Mouse (Mus musculus): ENCODE measurements at regions not wholly inside any gene's neighbourhood (a gene's known extent, or its start where the extent isn't known, plus 50 kb on each side); places are given as distances from the start of the nearest gene placed in this dataset.

GRCm38 (mm10) chr12:15552210-15552609 is 264.5 kb downstream of the Trib2 start:
- no peak overlapping the region for H3K4me2 ChIP-seq
- H3K36me3 ChIP-seq (replicated peaks) = no peaks in the 10 kb centered on the region
- no peaks in the 10 kb centered on the region for H3K27me3 ChIP-seq (replicated peaks)
- no peak for ATAC-seq (replicated peaks)
- H3K9me3 ChIP-seq = no peaks in the 10 kb centered on the region
- H3K4me3 ChIP-seq = no peak overlapping the region
- 79% methylated on average over 2 of the region's 2 CpGs for WGBS
- no peaks in the 10 kb centered on the region for H3K4me1 ChIP-seq
- H3K27ac ChIP-seq = no peak overlapping the region
- H3K9ac ChIP-seq = no peak overlapping the region

GRCm38 (mm10) chr12:15551281-15551900 is 265.3 kb downstream of the Trib2 start:
- no peak overlapping the region for H3K4me3 ChIP-seq
- H3K9me3 ChIP-seq = no peaks in the 10 kb centered on the region
- no peak for ATAC-seq (replicated peaks)
- no peak overlapping the region for H3K4me2 ChIP-seq
- H3K27ac ChIP-seq = no peak overlapping the region
- H3K36me3 ChIP-seq (replicated peaks) = no peaks in the 10 kb centered on the region
- H3K27me3 ChIP-seq (replicated peaks) = no peaks in the 10 kb centered on the region
- 80% methylated on average over 4 of the region's 4 CpGs for WGBS
- no peaks in the 10 kb centered on the region for H3K4me1 ChIP-seq
- no peak overlapping the region for H3K9ac ChIP-seq

- Histone ChIP-seq H3K27me3 (replicated peaks) (no peaks in the 10 kb centered on the region), H3K4me3 (no peak overlapping the region), H3K27ac (no peak overlapping the region), H3K4me1 (no peaks in the 10 kb centered on the region), H3K4me2 (no peak overlapping the region), H3K9ac (no peak overlapping the region), H3K9me3 (no peaks in the 10 kb centered on the region), H3K36me3 (replicated peaks) (no peaks in the 10 kb centered on the region)
- WGBS = 76% methylated on average over 1 of the region's 1 CpGs
- ATAC-seq (replicated peaks) = no peak
Measured at GRCm38 (mm10) chr12:15544351-15544750, 272.4 kb downstream of the Trib2 start.

GRCm38 (mm10) chr12:15542486-15542885 is 274.2 kb downstream of the Trib2 start:
- no peaks in the 10 kb centered on the region for H3K9me3 ChIP-seq

GRCm38 (mm10) chr12:15536852-15537368 is 279.8 kb downstream of the Trib2 start:
- H3K27me3 ChIP-seq (replicated peaks) = no peaks in the 10 kb centered on the region
- no peaks in the 10 kb centered on the region for H3K4me1 ChIP-seq
- 60% methylated on average over 8 of the region's 8 CpGs for WGBS
- H3K9ac ChIP-seq = no peak overlapping the region
- ATAC-seq (replicated peaks) = peak; percentile 29; the same call in 1 of the 2 replicates
- H3K9me3 ChIP-seq = no peaks in the 10 kb centered on the region
- no peaks in the 10 kb centered on the region for H3K36me3 ChIP-seq (replicated peaks)
- no peak overlapping the region for H3K4me3 ChIP-seq
- no peak overlapping the region for H3K4me2 ChIP-seq
- no peak overlapping the region for H3K27ac ChIP-seq

More at GRCm38 (mm10) chr12:15542486-15542885, 274.2 kb downstream of the Trib2 start:
- Histone ChIP-seq H3K4me2 (no peak overlapping the region), H3K27me3 (replicated peaks) (no peaks in the 10 kb centered on the region), H3K4me1 (no peaks in the 10 kb centered on the region), H3K4me3 (no peak overlapping the region), H3K27ac (no peak overlapping the region), H3K36me3 (replicated peaks) (no peaks in the 10 kb centered on the region), H3K9ac (no peak overlapping the region)
- no peak for ATAC-seq (replicated peaks)
- 73% methylated on average over 2 of the region's 2 CpGs for WGBS

- 0 out of 2 replicates have a peak, but pooled peaks have one; percentile 21 for ATAC-seq (replicated peaks)
- no peaks in the 10 kb centered on the region for H3K27me3 ChIP-seq (replicated peaks)
- H3K27ac ChIP-seq = no peak overlapping the region
- H3K4me1 ChIP-seq = no peaks in the 10 kb centered on the region
- no peaks in the 10 kb centered on the region for H3K9me3 ChIP-seq
- H3K4me3 ChIP-seq = no peak overlapping the region
- no peak overlapping the region for H3K9ac ChIP-seq
- H3K36me3 ChIP-seq (replicated peaks) = no peaks in the 10 kb centered on the region
- H3K4me2 ChIP-seq = no peak overlapping the region
- 86% methylated on average over 5 of the region's 5 CpGs for WGBS
Measured at GRCm38 (mm10) chr12:15536247-15536646, 280.5 kb downstream of the Trib2 start.

- H3K27me3 ChIP-seq (replicated peaks) = no peaks in the 10 kb centered on the region
- H3K27ac ChIP-seq = no peak overlapping the region
- H3K9ac ChIP-seq = no peak overlapping the region
- no peak overlapping the region for H3K4me3 ChIP-seq
- H3K36me3 ChIP-seq (replicated peaks) = no peaks in the 10 kb centered on the region
- no peaks in the 10 kb centered on the region for H3K9me3 ChIP-seq
- no peaks in the 10 kb centered on the region for H3K4me1 ChIP-seq
- no peak overlapping the region for H3K4me2 ChIP-seq
- WGBS = 4% methylated on average over 6 of the region's 6 CpGs
- ATAC-seq (replicated peaks) = peak; percentile 87
Measured at GRCm38 (mm10) chr12:15535822-15536221, 280.9 kb downstream of the Trib2 start.

GRCm38 (mm10) chr12:15520783-15521407 is 295.8 kb downstream of the Trib2 start:
- no peaks in the 10 kb centered on the region for H3K4me1 ChIP-seq
- ATAC-seq (replicated peaks) = peak; percentile 80
- H3K4me3 ChIP-seq = no peak overlapping the region
- H3K9ac ChIP-seq = no peak overlapping the region
- no peaks in the 10 kb centered on the region for H3K27me3 ChIP-seq (replicated peaks)
- no peaks in the 10 kb centered on the region for H3K9me3 ChIP-seq
- H3K4me2 ChIP-seq = no peak overlapping the region
- H3K36me3 ChIP-seq (replicated peaks) = no peaks in the 10 kb centered on the region
- H3K27ac ChIP-seq = no peak overlapping the region
- WGBS = 46% methylated on average over 4 of the region's 4 CpGs

GRCm38 (mm10) chr12:15511994-15512393 is 304.7 kb downstream of the Trib2 start:
- 26% methylated on average over 2 of the region's 2 CpGs for WGBS

GRCm38 (mm10) chr12:15507576-15507975 is 309.1 kb downstream of the Trib2 start:
- 21% methylated on average over 7 of the region's 7 CpGs for WGBS
- Histone ChIP-seq H3K36me3 (replicated peaks) (no peaks in the 10 kb centered on the region), H3K4me3 (no peak overlapping the region), H3K4me2 (no peak overlapping the region), H3K27ac (no peak overlapping the region), H3K4me1 (no peaks in the 10 kb centered on the region), H3K27me3 (replicated peaks) (no peaks in the 10 kb centered on the region), H3K9me3 (no peaks in the 10 kb centered on the region), H3K9ac (no peak overlapping the region)
- 0 out of 2 replicates have a peak, but pooled peaks have one; percentile 52 for ATAC-seq (replicated peaks)

More at GRCm38 (mm10) chr12:15511994-15512393, 304.7 kb downstream of the Trib2 start:
- Histone ChIP-seq H3K4me3 (no peak overlapping the region), H3K36me3 (replicated peaks) (no peaks in the 10 kb centered on the region), H3K9me3 (no peaks in the 10 kb centered on the region), H3K9ac (no peak overlapping the region), H3K4me1 (no peaks in the 10 kb centered on the region), H3K27me3 (replicated peaks) (no peaks in the 10 kb centered on the region), H3K27ac (no peak overlapping the region), H3K4me2 (no peak overlapping the region)
- no peak for ATAC-seq (replicated peaks)

GRCm38 (mm10) chr12:15493640-15494039 is 323.1 kb downstream of the Trib2 start:
- Histone ChIP-seq H3K27ac (no peak overlapping the region), H3K36me3 (replicated peaks) (no peaks in the 10 kb centered on the region), H3K4me2 (no peak overlapping the region), H3K27me3 (replicated peaks) (no peaks in the 10 kb centered on the region), H3K4me3 (no peak overlapping the region), H3K9me3 (no peaks in the 10 kb centered on the region), H3K9ac (no peak overlapping the region), H3K4me1 (no peaks in the 10 kb centered on the region)
- no peak for ATAC-seq (replicated peaks)
- 98% methylated on average over 2 of the region's 2 CpGs for WGBS

GRCm38 (mm10) chr12:15472741-15473140 is 344.0 kb downstream of the Trib2 start:
- H3K4me3 ChIP-seq = no peak overlapping the region
- WGBS = 84% methylated on average over 3 of the region's 3 CpGs
- no peak overlapping the region for H3K27ac ChIP-seq
- no peak overlapping the region for H3K9ac ChIP-seq
- no peak overlapping the region for H3K4me2 ChIP-seq
- no peaks in the 10 kb centered on the region for H3K36me3 ChIP-seq (replicated peaks)
- no peaks in the 10 kb centered on the region for H3K27me3 ChIP-seq (replicated peaks)
- no peaks in the 10 kb centered on the region for H3K4me1 ChIP-seq
- no peaks in the 10 kb centered on the region for H3K9me3 ChIP-seq
- no peak for ATAC-seq (replicated peaks)

- no peak overlapping the region for H3K27ac ChIP-seq
- H3K4me1 ChIP-seq = no peaks in the 10 kb centered on the region
- H3K4me2 ChIP-seq = no peak overlapping the region
- no peaks in the 10 kb centered on the region for H3K27me3 ChIP-seq (replicated peaks)
- WGBS = 79% methylated on average over 1 of the region's 1 CpGs
- no peak overlapping the region for H3K4me3 ChIP-seq
- H3K36me3 ChIP-seq (replicated peaks) = no peaks in the 10 kb centered on the region
- ATAC-seq (replicated peaks) = no peak
- H3K9ac ChIP-seq = no peak overlapping the region
- no peaks in the 10 kb centered on the region for H3K9me3 ChIP-seq
Measured at GRCm38 (mm10) chr12:15459429-15459828, 357.3 kb downstream of the Trib2 start.

Measured in midbrain, embryonic 15.5 days (tissue).